Mouse (Mus musculus): ENCODE data around the gene Mdh2. TPM values are rescaled to one million over a fixed set of nuclear protein-coding genes. Genes with fewer than 3 reads are reported as not detected.
A peak's percentile ranks its signal among the peaks of the same experiment; 100 is the strongest.

Mdh2 gene
- polyA plus RNA-seq, 2 experiments: 224 to 307 TPM

- no peaks in the 10 kb centered on the region for H3K27me3 ChIP-seq (ENCODE audit: control insufficient read depth, insufficient read depth, low read length)
- ATAC-seq (ENCODE audit: insufficient read depth) (no peak), DNase-seq (ENCODE audit: low read depth in 3 of 3, low spot score in 3 of 3) (no peak)
- H3K9ac ChIP-seq (replicated peaks): no peak overlapping the region
- H3K27ac ChIP-seq: no peak overlapping the region
- TF ChIP-seq EP300 (IDR thresholded peaks at IDR 0.05; ENCODE audit: low read depth) (no peak), CTCF (IDR thresholded peaks at IDR 0.05; ENCODE audit: low read depth) (no peak)
- H3K4me1 ChIP-seq (replicated peaks; ENCODE audit: control insufficient read depth in 2 of 2, insufficient read depth in 2 of 2, low read length in 1 of 2): no peaks in the 10 kb centered on the region; a peak in 1 of 4 replicates
- no peaks in the 10 kb centered on the region for H3K36me3 ChIP-seq (replicated peaks; ENCODE audit: control insufficient read depth, insufficient read depth, low read depth)
- no peaks in the 10 kb centered on the region for H3K9me3 ChIP-seq (ENCODE audit: control insufficient read depth, low read length)
- no peak overlapping the region for H3K4me2 ChIP-seq (ENCODE audit: low read depth)
- no peak overlapping the region for H3K4me3 ChIP-seq (ENCODE audit: insufficient read depth in 1 of 2, low read depth in 2 of 2, low read length in 2 of 2)
- 69% methylated on average over 8 of the region's 8 CpGs for WGBS (ENCODE audit: insufficient replicate concordance)
Observed at GRCm38 (mm10) chr5:135802641-135803040, 24.4 kb downstream of the Mdh2 start.

- 40% methylated on average over 4 of the region's 4 CpGs for whole genome bisulfite sequencing (ENCODE audit: insufficient replicate concordance)
- TF ChIP-seq EP300 (IDR thresholded peaks at IDR 0.05; ENCODE audit: low read depth): no peak
- peak; percentile 48 for TF ChIP-seq CTCF (IDR thresholded peaks at IDR 0.05; ENCODE audit: low read depth)
- no peak for DNase-seq (ENCODE audit: low read depth in 3 of 3, low spot score in 3 of 3)
Observed at GRCm38 (mm10) chr5:135803135-135803534, 24.9 kb downstream of the Mdh2 start.

GRCm38 (mm10) chr5:135803676-135804075 lies 25.4 kb downstream of the Mdh2 start:
- Histone ChIP-seq H3K9me3 (ENCODE audit: control insufficient read depth, low read length) (no peaks in the 10 kb centered on the region), H3K4me2 (ENCODE audit: low read depth) (no peak overlapping the region), H3K9ac (replicated peaks) (no peak overlapping the region), H3K36me3 (replicated peaks; ENCODE audit: control insufficient read depth, insufficient read depth, low read depth) (no peaks in the 10 kb centered on the region), H3K4me1 (replicated peaks; ENCODE audit: control insufficient read depth in 2 of 2, insufficient read depth in 2 of 2, low read length in 1 of 2) (no peaks in the 10 kb centered on the region; a peak in 1 of 4 replicates), H3K4me3 (ENCODE audit: insufficient read depth in 1 of 2, low read depth in 2 of 2, low read length in 2 of 2) (no peak overlapping the region), H3K27ac (no peak overlapping the region), H3K27me3 (ENCODE audit: control insufficient read depth, insufficient read depth, low read length) (no peaks in the 10 kb centered on the region)
- DNase-seq (ENCODE audit: low read depth in 3 of 3, low spot score in 3 of 3) (no peak), ATAC-seq (ENCODE audit: insufficient read depth) (no peak)
- WGBS (ENCODE audit: insufficient replicate concordance): 55% methylated on average over 4 of the region's 4 CpGs
- no peak for TF ChIP-seq EP300 (IDR thresholded peaks at IDR 0.05; ENCODE audit: low read depth)
- TF ChIP-seq CTCF (IDR thresholded peaks at IDR 0.05; ENCODE audit: low read depth): no peak

More at GRCm38 (mm10) chr5:135803135-135803534, 24.9 kb downstream of the Mdh2 start:
- Histone ChIP-seq H3K9ac (replicated peaks) (no peak overlapping the region), H3K27ac (no peak overlapping the region), H3K36me3 (replicated peaks; ENCODE audit: control insufficient read depth, insufficient read depth, low read depth) (no peaks in the 10 kb centered on the region), H3K9me3 (ENCODE audit: control insufficient read depth, low read length) (no peaks in the 10 kb centered on the region), H3K4me1 (replicated peaks; ENCODE audit: control insufficient read depth in 2 of 2, insufficient read depth in 2 of 2, low read length in 1 of 2) (no peaks in the 10 kb centered on the region; a peak in 1 of 4 replicates), H3K4me2 (ENCODE audit: low read depth) (no peak overlapping the region), H3K27me3 (ENCODE audit: control insufficient read depth, insufficient read depth, low read length) (no peaks in the 10 kb centered on the region), H3K4me3 (ENCODE audit: insufficient read depth in 1 of 2, low read depth in 2 of 2, low read length in 2 of 2) (no peak overlapping the region)
- ATAC-seq (ENCODE audit: insufficient read depth): no peak

GRCm38 (mm10) chr5:135804735-135805134 lies 26.5 kb downstream of the Mdh2 start:
- no peak for ATAC-seq (ENCODE audit: insufficient read depth)
- Histone ChIP-seq H3K4me1 (replicated peaks; ENCODE audit: control insufficient read depth in 2 of 2, insufficient read depth in 2 of 2, low read length in 1 of 2) (no peaks in the 10 kb centered on the region; a peak in 1 of 4 replicates), H3K4me2 (ENCODE audit: low read depth) (no peak overlapping the region), H3K27me3 (ENCODE audit: control insufficient read depth, insufficient read depth, low read length) (no peaks in the 10 kb centered on the region), H3K9me3 (ENCODE audit: control insufficient read depth, low read length) (no peaks in the 10 kb centered on the region), H3K27ac (no peak overlapping the region), H3K4me3 (ENCODE audit: insufficient read depth in 1 of 2, low read depth in 2 of 2, low read length in 2 of 2) (no peak overlapping the region), H3K36me3 (replicated peaks; ENCODE audit: control insufficient read depth, insufficient read depth, low read depth) (no peaks in the 10 kb centered on the region), H3K9ac (replicated peaks) (no peak overlapping the region)
- DNase-seq (ENCODE audit: low read depth in 3 of 3, low spot score in 3 of 3): no peak
- TF ChIP-seq CTCF (IDR thresholded peaks at IDR 0.05; ENCODE audit: low read depth): no peak
- no peak for TF ChIP-seq EP300 (IDR thresholded peaks at IDR 0.05; ENCODE audit: low read depth)
- WGBS (ENCODE audit: insufficient replicate concordance): 52% methylated on average over 2 of the region's 2 CpGs

- Histone ChIP-seq H3K4me3 (ENCODE audit: insufficient read depth in 1 of 2, low read depth in 2 of 2, low read length in 2 of 2) (no peak within 1 kb of the TSS), H3K27me3 (ENCODE audit: control insufficient read depth, insufficient read depth, low read length) (no peaks in the 10 kb centered on the region), H3K27ac (no peak within 1 kb of the TSS), H3K4me2 (ENCODE audit: low read depth) (no peak within 1 kb of the TSS), H3K9me3 (ENCODE audit: control insufficient read depth, low read length) (no peaks in the 10 kb centered on the region), H3K36me3 (replicated peaks; ENCODE audit: control insufficient read depth, insufficient read depth, low read depth) (no peaks in the 10 kb centered on the region), H3K4me1 (replicated peaks; ENCODE audit: control insufficient read depth in 2 of 2, insufficient read depth in 2 of 2, low read length in 1 of 2) (no peaks in the 10 kb centered on the region; a peak in 1 of 4 replicates), H3K9ac (replicated peaks) (no peak within 1 kb of the TSS)
- WGBS (ENCODE audit: insufficient replicate concordance): 4% methylated on average over 29 of the region's 29 CpGs
- peak; percentile 60 for ATAC-seq (ENCODE audit: insufficient read depth)
- peak; percentile 99 for TF ChIP-seq CTCF (IDR thresholded peaks at IDR 0.05; ENCODE audit: low read depth)
- TF ChIP-seq EP300 (IDR thresholded peaks at IDR 0.05; ENCODE audit: low read depth): no peak
- peak; percentile 63 to 73 (median 70) for DNase-seq (ENCODE audit: low read depth in 3 of 3, low spot score in 3 of 3)
Observed at GRCm38 (mm10) chr5:135806555-135807262, 28.4 kb downstream of the Mdh2 start, which contains the start of gene Srrm3. Gene Srrm3, plus strand, starts transcription at chr5:135806890.
